In the genomic region with DNA sequence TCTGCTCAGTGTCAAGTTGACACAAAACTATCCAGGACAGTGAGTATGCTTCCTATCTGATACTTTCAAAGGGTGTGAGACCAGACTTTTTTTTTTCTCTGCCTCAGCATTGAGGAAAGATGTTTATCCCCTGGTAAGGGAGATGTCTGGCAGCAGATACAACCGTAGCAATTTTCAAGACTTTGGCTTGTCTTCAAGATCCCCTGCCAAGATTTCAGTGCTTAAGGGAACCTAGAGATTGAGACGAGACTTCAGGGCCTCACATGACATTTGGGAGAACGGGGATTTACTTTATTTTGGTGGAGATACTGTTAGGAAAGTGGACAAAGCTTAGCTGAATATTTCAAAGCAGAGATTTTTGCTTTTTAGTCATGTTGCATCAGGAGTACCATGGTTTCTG, we compare ENCODE assay signal across 28 mouse cellular contexts.
A peak's percentile ranks its signal among the peaks of the same experiment; 100 is the strongest.
DNase-seq lines count a peak whose midpoint lies in the region; ATAC-seq and TF ChIP-seq lines count a peak whose summit lies in the region.
"Had no signal": no experiment of that assay in that cellular context is flagged by ENCODE, and none has a peak within 500 bp of the region (broad histone marks: within the 10 kb centered on the region; RNA-seq: fewer than 3 reads in every experiment).

No protein-coding gene starts in this region.

- no peaks in the 10 kb centered on the region for H3K9me3 ChIP-seq in embryonic facial prominence, embryonic 14.5 days (ENCODE audit: control insufficient read depth, low read length)
- no peaks in the 10 kb centered on the region for H3K9me3 ChIP-seq in embryonic facial prominence, embryonic 10.5 days
- no peaks in the 10 kb centered on the region for H3K9me3 ChIP-seq in intestine, embryonic 15.5 days
- H3K9me3 ChIP-seq: embryonic facial prominence, embryonic 12.5 days; G1E had no signal

- H3K36me3 ChIP-seq in embryonic facial prominence, embryonic 14.5 days (ENCODE audit: control insufficient read depth, insufficient read depth, low read length) = no peaks in the 10 kb centered on the region
- H3K36me3 ChIP-seq in embryonic facial prominence, embryonic 10.5 days (replicated peaks) = no peaks in the 10 kb centered on the region
- no peaks in the 10 kb centered on the region for H3K36me3 ChIP-seq in intestine, embryonic 15.5 days
- H3K36me3 ChIP-seq: embryonic facial prominence, embryonic 12.5 days; G1E; heart, embryonic 13.5 days; hindbrain, embryonic 12.5 days had no signal

- peaks cover 8% of the 10 kb centered on the region for H3K4me1 ChIP-seq in embryonic facial prominence, embryonic 14.5 days (ENCODE audit: control insufficient read depth, insufficient read depth, low read length)
- 0 out of 2 replicates have a peak, but pooled peaks cover 4% of the 10 kb centered on the region for H3K4me1 ChIP-seq in embryonic facial prominence, embryonic 10.5 days
- H3K4me1 ChIP-seq in intestine, embryonic 15.5 days (replicated peaks) = no peaks in the 10 kb centered on the region
- H3K4me1 ChIP-seq: embryonic facial prominence, embryonic 12.5 days had no signal

- no peak overlapping the region for H3K4me3 ChIP-seq in embryonic facial prominence, embryonic 14.5 days (ENCODE audit: low read depth, low read length)
- no peak overlapping the region for H3K4me3 ChIP-seq in embryonic facial prominence, embryonic 10.5 days
- H3K4me3 ChIP-seq in intestine, embryonic 15.5 days (replicated peaks) = no peak overlapping the region
- H3K4me3 ChIP-seq: embryonic facial prominence, embryonic 12.5 days; heart, embryonic 13.5 days; hindbrain, embryonic 12.5 days had no signal

- TF ChIP-seq POLR2A in brain, embryonic 14.5 days (IDR thresholded peaks at IDR 0.05; ENCODE audit: borderline replicate concordance, extremely low read depth, insufficient read depth, insufficient read length, poor library complexity, severe bottlenecking) = no peak

- 37% methylated on average over 3 of the region's 3 CpGs for WGBS in embryonic facial prominence, embryonic 14.5 days
- WGBS in embryonic facial prominence, embryonic 10.5 days = 92% methylated on average over 3 of the region's 3 CpGs
- 59% methylated on average over 3 of the region's 3 CpGs for WGBS in intestine, embryonic 15.5 days

- H3K27me3 ChIP-seq in embryonic facial prominence, embryonic 14.5 days (replicated peaks; ENCODE audit: control insufficient read depth, insufficient read depth, low read length) = no peaks in the 10 kb centered on the region
- no peaks in the 10 kb centered on the region for H3K27me3 ChIP-seq in embryonic facial prominence, embryonic 10.5 days (replicated peaks; ENCODE audit: low read depth, poor library complexity, severe bottlenecking)
- no peaks in the 10 kb centered on the region for H3K27me3 ChIP-seq in intestine, embryonic 15.5 days (replicated peaks)
- H3K27me3 ChIP-seq: embryonic facial prominence, embryonic 12.5 days; heart, embryonic 13.5 days; hindbrain, embryonic 12.5 days; Patski had no signal

- DNase-seq in embryonic facial prominence, embryonic 14.5 days (ENCODE audit: low spot score) = peak; percentile 45
- no peak for DNase-seq in embryonic facial prominence, embryonic 10.5 days (ENCODE audit: low spot score)
- no peak for DNase-seq in frontal cortex, postnatal 36 days (ENCODE audit: low spot score in 2 of 2)
- DNase-seq in MN1 (ENCODE audit: low spot score) = peak; percentile 34
- peak; percentile 56 for DNase-seq in brain, embryonic 14.5 days (ENCODE audit: low read depth)
- no peak for DNase-seq in spleen, postnatal 14 days (ENCODE audit: low spot score in 2 of 2)
- DNase-seq: adrenal gland, adult 2 months; adrenal gland, postnatal 25 days; B cell, adult 2 months; cerebellum, adult 11 months; cerebellum, adult 8-10 months; cerebellum, postnatal 14 days; embryo, embryonic 11 days; gastrocnemius, postnatal 36 days; heart, adult 11 months; heart, postnatal 36 days; kidney, adult 11 months had no signal

- no peak overlapping the region for H3K9ac ChIP-seq in embryonic facial prominence, embryonic 14.5 days (ENCODE audit: low read depth, low read length)
- H3K9ac ChIP-seq in intestine, embryonic 15.5 days = no peak overlapping the region
- H3K9ac ChIP-seq: embryonic facial prominence, embryonic 12.5 days; heart, embryonic 13.5 days; hindbrain, embryonic 12.5 days had no signal

- H3K27ac ChIP-seq in embryonic facial prominence, embryonic 14.5 days (replicated peaks; ENCODE audit: low read depth, low read length) = no peak overlapping the region
- no peak overlapping the region for H3K27ac ChIP-seq in embryonic facial prominence, embryonic 10.5 days (replicated peaks)
- no peak overlapping the region for H3K27ac ChIP-seq in intestine, embryonic 15.5 days
- H3K27ac ChIP-seq: embryonic facial prominence, embryonic 12.5 days; heart, embryonic 13.5 days; hindbrain, embryonic 12.5 days had no signal

- TF ChIP-seq CTCF in brain, embryonic 14.5 days (IDR thresholded peaks at IDR 0.05; ENCODE audit: borderline replicate concordance, extremely low read depth, insufficient read depth, insufficient read length) = no peak

- no peak overlapping the region for H3K4me2 ChIP-seq in embryonic facial prominence, embryonic 14.5 days (ENCODE audit: low read depth, low read length)
- H3K4me2 ChIP-seq in intestine, embryonic 15.5 days (replicated peaks) = no peak overlapping the region
- H3K4me2 ChIP-seq: embryonic facial prominence, embryonic 12.5 days; heart, embryonic 13.5 days; hindbrain, embryonic 12.5 days had no signal

- ATAC-seq in embryonic facial prominence, embryonic 14.5 days (ENCODE audit: low read depth) = no peak
- ATAC-seq in frontal cortex, adult (ENCODE audit: low TSS enrichment) = peak; percentile 31
- no peak for ATAC-seq in intestine, embryonic 15.5 days
- ATAC-seq: activated CD4-positive, CD25-positive, alpha-beta regulatory T cell, adult 4 months; CD4-positive, CD25-positive, alpha-beta regulatory T cell, adult 4 months; hindbrain, embryonic 16.5 days; inflammation-experienced regulatory T-cells, adult 6 months; Patski had no signal

Comparison
In these comparisons a context has a peak if more than half of its experiments do, and no peak if none do; other contexts are left out.
1. DNase-seq: peak in embryonic facial prominence, embryonic 14.5 days (single experiment), MN1 (single experiment) and brain, embryonic 14.5 days (single experiment); none in embryonic facial prominence, embryonic 10.5 days (single experiment), frontal cortex, postnatal 36 days (0 of 2) and spleen, postnatal 14 days (0 of 2).